Mouse (Mus musculus) small intestine, adult 2 months (tissue): ENCODE results near the gene Med12. TPM values are rescaled to one million over a fixed set of nuclear protein-coding genes. Genes with fewer than 3 reads are reported as not detected.

ENCODE experiments used
- H3K27ac ChIP-seq: fragments of 200-500 bp; 2 replicates; pipeline ENCODE4 v1.5.1; 2012; ENCODE audit warnings: low read depth, low read length, control low read depth, inconsistent platforms; ENCODE audit not compliant: insufficient read depth
- H3K27me3 ChIP-seq: fragments of 200-500 bp; 2 replicates; pipeline ENCODE4 v1.6.1; 2012; ENCODE audit warnings: mild to moderate bottlenecking, moderate library complexity, low read length, inconsistent platforms; ENCODE audit not compliant: control insufficient read depth, insufficient read depth
- H3K36me3 ChIP-seq: fragments of 200-500 bp; 2 replicates; pipeline ENCODE4 v1.6.1; 2012; ENCODE audit warnings: mild to moderate bottlenecking, low read length, control low read depth, inconsistent platforms; ENCODE audit not compliant: control insufficient read depth, insufficient read depth
- H3K4me1 ChIP-seq: fragments of 200-500 bp; 2 replicates; pipeline ENCODE4 v1.6.1; 2012; ENCODE audit warnings: low read length, inconsistent platforms, mixed read lengths; ENCODE audit not compliant: control insufficient read depth, insufficient read depth, insufficient read length
- H3K4me3 ChIP-seq: fragments of 200-500 bp; 2 replicates; pipeline ENCODE4 v1.5.1; 2012; ENCODE audit warnings: low read depth, mild to moderate bottlenecking, control low read depth, inconsistent platforms, low read length, moderate library complexity
- CTCF ChIP-seq: fragments of 200-500 bp; IDR thresholded peaks from 2 replicates; pipeline ENCODE4 v1.5.1; 2012; ENCODE audit warnings: low read depth, mild to moderate bottlenecking, control low read depth, inconsistent platforms, low read length, moderate library complexity, mixed read lengths; ENCODE audit not compliant: insufficient replicate concordance, insufficient read length; ENCODE audit errors: extremely low read depth
- POLR2A ChIP-seq: fragments of 200-500 bp; IDR thresholded peaks from 2 replicates; pipeline ENCODE4 v1.6.1; 2012; ENCODE audit warnings: low read depth, mild to moderate bottlenecking, control low read depth, inconsistent platforms, low read length, moderate library complexity
- WGBS: fragments of 180-500 bp; shearing (Covaris S2); methylation state at CpG from one replicate; pipeline ENCODE4 v1.1.7; 2018; 5-methylcytosine and 5-hydroxymethylcytosine counted together
- polyA plus RNA-seq: library from polyadenylated mRNA; depleted of rRNA; stranded (reverse); fragments of >200 nt; gene quantifications from 2 replicates; pipeline ENCODE4 v1.2.3, GENCODE M21; 2012

Gene Med12
- polyA plus RNA-seq, 1 experiment, result 155 TPM

- no peaks in the 10 kb centered on the region for H3K36me3 ChIP-seq
- 80% methylated on average over 1 of the region's 1 CpGs for WGBS
- H3K27ac ChIP-seq, result no peak within 1 kb of the TSS
- H3K4me3 ChIP-seq, result no peak within 1 kb of the TSS
- H3K4me1 ChIP-seq, result no peaks in the 10 kb centered on the region
- no peaks in the 10 kb centered on the region for H3K27me3 ChIP-seq
- no peak for TF ChIP-seq CTCF
- no peak for TF ChIP-seq POLR2A
Observed at GRCm38 (mm10) chrX:101263892-101264291, 9.9 kb upstream of the Med12 start, which contains the start of gene Gm614. TSS of gene Gm614 (minus strand) at chrX:101263992.

GRCm38 (mm10) chrX:101266631-101267030 lies 7.2 kb upstream of the Med12 start:
- Histone ChIP-seq H3K4me1 (no peaks in the 10 kb centered on the region), H3K4me3 (peak overlapping the region; percentile 26; the same call in 1 of the 2 replicates), H3K27ac (no peak overlapping the region), H3K27me3 (no peaks in the 10 kb centered on the region), H3K36me3 (no peaks in the 10 kb centered on the region)
- TF ChIP-seq CTCF (no peak), POLR2A (no peak)
- 76% methylated on average over 6 of the region's 6 CpGs for WGBS

GRCm38 (mm10) chrX:101268025-101268754 lies 5.6 kb upstream of the Med12 start, which contains the start of gene Il2rg:
TSS of gene Il2rg (minus strand) at chrX:101268255.
- no peaks in the 10 kb centered on the region for H3K27me3 ChIP-seq
- 71% methylated on average over 5 of the region's 5 CpGs for WGBS
- peaks cover under 1% of the 10 kb centered on the region; the same call in 1 of the 2 replicates for H3K4me1 ChIP-seq
- peak within 1 kb of the TSS; percentile 79 for H3K27ac ChIP-seq
- H3K4me3 ChIP-seq, result peak within 1 kb of the TSS; percentile 45
- TF ChIP-seq POLR2A, result no peak
- no peak for TF ChIP-seq CTCF
- H3K36me3 ChIP-seq, result no peaks in the 10 kb centered on the region

- Histone ChIP-seq H3K27ac (peak within 1 kb of the TSS; percentile 79), H3K4me3 (peak within 1 kb of the TSS; percentile 45)
- 59% methylated on average over 3 of the region's 3 CpGs for WGBS
Observed at GRCm38 (mm10) chrX:101268755-101269124, 5.1 kb upstream of the Med12 start, which contains the start of gene Gm20489. TSS of gene Gm20489 (minus strand) at chrX:101269023.

GRCm38 (mm10) chrX:101273410-101273809 lies 420 bp upstream of the Med12 start:
- H3K27me3 ChIP-seq, result no peaks in the 10 kb centered on the region
- H3K4me3 ChIP-seq, result peak overlapping the region; percentile 98
- TF ChIP-seq CTCF (no peak), POLR2A (no peak)
- H3K27ac ChIP-seq, result no peak overlapping the region
- peaks cover 10% of the 10 kb centered on the region for H3K36me3 ChIP-seq
- WGBS, result 25% methylated on average over 6 of the region's 6 CpGs
- peaks cover 4% of the 10 kb centered on the region; the same call in 1 of the 2 replicates for H3K4me1 ChIP-seq

More at GRCm38 (mm10) chrX:101268755-101269124, 5.1 kb upstream of the Med12 start, which contains the start of gene Gm20489:
- Histone ChIP-seq H3K27me3 (no peaks in the 10 kb centered on the region), H3K4me1 (peaks cover 4% of the 10 kb centered on the region; the same call in 1 of the 2 replicates), H3K36me3 (no peaks in the 10 kb centered on the region)
- no peak for TF ChIP-seq POLR2A
- TF ChIP-seq CTCF, result no peak

- no peak for TF ChIP-seq POLR2A
- TF ChIP-seq CTCF, result no peak
- peaks cover 57% of the 10 kb centered on the region for H3K36me3 ChIP-seq
- 80% methylated on average over 6 of the region's 6 CpGs for WGBS
- no peak overlapping the region for H3K4me3 ChIP-seq
- no peaks in the 10 kb centered on the region for H3K4me1 ChIP-seq
- H3K27ac ChIP-seq, result no peak overlapping the region
- no peaks in the 10 kb centered on the region for H3K27me3 ChIP-seq
Observed at GRCm38 (mm10) chrX:101282813-101283212, 9.0 kb downstream of the Med12 start.

- Histone ChIP-seq H3K27me3 (no peaks in the 10 kb centered on the region), H3K27ac (no peak overlapping the region), H3K4me1 (no peaks in the 10 kb centered on the region), H3K36me3 (peaks cover 65% of the 10 kb centered on the region), H3K4me3 (no peak overlapping the region)
- TF ChIP-seq CTCF (peak; percentile 63; the same call in 1 of the 2 replicates), POLR2A (no peak)
- 29% methylated on average over 6 of the region's 6 CpGs for WGBS
Observed at GRCm38 (mm10) chrX:101285534-101285933, 11.7 kb downstream of the Med12 start.
